Mouse (Mus musculus): Measurements from ENCODE around the gene Erich4. TPM values are rescaled to one million over a fixed set of nuclear protein-coding genes. Genes with fewer than 3 reads are reported as not detected.

Gene Erich4
- total RNA-seq (2021), result not detected

DNA sequence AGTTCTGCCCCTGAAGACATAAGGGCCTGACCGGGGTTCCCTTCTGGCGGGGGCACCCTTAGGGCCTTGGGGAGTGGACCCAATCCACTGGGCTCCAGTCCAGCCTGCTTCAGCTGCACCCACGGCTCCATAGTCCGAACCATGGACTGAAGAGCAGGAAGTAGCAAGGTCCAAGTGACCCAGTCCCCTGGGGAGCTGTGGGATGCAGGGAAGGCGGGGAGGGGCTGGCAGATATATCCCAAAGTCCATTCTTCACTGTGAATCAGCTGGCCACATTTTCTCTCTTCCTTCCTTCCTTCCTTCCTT lies at the start of gene Erich4:
Gene Erich4, minus strand, starts transcription at position 187 of the 306 bp plus-strand sequence.
- intact Hi-C loops (cut with DNase I), result no loop called here
- DNase-seq, result no peak

DNA sequence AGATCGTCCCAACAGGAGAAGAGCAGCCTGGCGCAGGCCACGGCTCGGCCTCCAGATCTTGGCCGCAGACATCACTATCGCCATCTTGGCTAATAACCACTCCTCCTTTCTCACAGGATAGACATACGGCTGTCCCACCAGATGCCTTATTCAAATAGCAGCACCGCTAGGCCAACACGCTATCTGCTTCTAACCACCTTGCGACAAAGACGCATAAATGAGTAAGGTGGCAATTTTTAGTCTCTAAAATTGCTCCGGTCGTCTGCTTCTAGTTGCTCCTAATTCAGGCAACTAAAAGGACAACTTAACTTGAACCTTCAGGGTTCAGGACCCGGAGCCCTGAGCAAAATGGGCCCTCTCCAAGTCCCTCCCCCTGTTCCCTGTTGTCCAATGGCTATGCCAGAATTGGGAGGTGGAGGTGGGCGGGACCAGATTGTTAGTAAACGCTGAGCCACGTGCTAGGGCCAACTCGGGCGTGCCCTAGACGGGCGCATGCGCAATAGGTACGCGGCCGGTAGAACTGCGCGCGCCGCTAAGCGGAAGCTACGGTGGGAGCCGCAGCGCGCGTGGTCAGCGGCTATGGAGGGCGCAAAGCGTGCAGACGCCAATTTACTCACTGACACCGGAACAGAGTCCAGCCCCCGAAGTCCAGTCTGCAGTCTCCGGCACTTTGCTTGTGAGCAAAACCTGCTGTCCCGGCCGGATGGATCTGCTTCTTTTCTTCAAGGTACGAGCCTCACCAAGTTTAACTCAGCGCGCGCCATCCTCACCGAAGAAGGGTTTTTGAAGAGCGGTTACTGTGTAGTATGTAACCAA lies 43.2 kb upstream of the Erich4 start, which contains the start of the genes Bckdha and Exosc5:
Gene Bckdha, minus strand, starts transcription at position 325 of the 816 bp plus-strand sequence.
Gene Exosc5, plus strand, starts transcription at position 508 of the 816 bp plus-strand sequence.
- peak; percentile 100 for DNase-seq
- intact Hi-C loops (cut with DNase I), result loop anchor here (2.0 kb wide), 1 partner anchor 32 kb away; the partner anchor contains the start of gene B3gnt8

DNA sequence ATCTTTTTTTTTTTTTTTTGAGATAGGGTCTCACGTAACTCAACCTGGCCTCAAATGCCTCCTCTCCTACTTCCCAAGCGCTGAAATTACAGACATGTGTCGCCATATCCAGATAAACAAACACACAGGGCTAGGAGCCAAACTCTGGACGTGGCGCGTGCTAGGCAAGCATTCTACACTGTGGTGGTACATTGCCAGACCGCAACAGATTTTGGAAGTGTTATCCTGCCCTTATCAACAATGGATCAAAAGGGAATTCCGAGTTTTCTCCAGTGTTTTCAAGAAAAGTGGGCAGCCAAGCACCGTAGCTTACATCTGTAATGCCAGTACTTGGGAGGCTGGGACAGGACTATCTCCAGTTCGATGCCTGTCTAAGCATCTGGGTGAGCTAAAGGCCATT lies 42.1 kb upstream of the Erich4 start:
- intact Hi-C loops (cut with DNase I), result loop anchor here (2.0 kb wide), 1 partner anchor 31 kb away; the partner anchor contains the start of gene B3gnt8
- no peak for DNase-seq

DNA sequence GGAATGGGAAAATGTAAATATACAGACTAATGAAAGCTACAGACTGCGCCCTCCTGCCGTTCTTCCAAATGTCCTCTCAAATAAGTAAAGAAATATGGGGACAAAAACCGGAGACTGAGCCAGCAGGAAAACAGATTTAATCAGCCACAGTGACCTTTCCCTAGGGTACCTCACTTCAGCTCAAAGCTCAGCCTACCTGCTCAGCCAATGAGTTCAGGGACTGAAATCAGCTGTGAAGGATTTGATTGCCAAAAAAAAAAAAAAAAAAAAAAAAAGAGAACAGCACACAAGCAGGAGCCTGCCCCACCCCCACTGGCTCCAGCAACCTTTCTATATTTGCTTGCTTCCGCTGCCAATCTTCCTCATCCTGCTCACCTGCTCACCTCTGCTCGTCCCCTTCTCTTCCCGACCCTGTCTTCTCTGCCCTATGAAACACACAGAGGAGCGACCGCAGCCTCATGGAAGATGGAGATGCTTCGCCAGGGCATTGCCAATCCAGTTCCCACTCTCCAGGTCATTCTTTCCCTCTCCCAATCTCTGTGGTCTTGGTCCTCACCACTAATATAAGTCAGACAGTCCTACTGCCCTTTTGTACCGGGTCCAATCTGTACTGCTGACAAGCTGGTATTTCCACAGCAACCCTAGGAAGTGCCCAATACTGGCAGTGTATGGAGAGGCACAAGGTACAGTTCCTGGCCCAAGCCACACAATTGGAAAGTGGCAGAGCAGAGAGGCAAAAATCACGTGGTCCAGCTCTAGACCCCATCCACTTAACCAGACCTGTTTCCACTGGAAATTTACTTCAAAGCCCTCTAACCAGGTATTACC lies 40.1 kb upstream of the Erich4 start:
- no peak for DNase-seq
- intact Hi-C loops (cut with DNase I), result no loop called here

GRCm38 (mm10) chr7:25652244-25652759 lies 36.6 kb upstream of the Erich4 start:
- no peak for DNase-seq
- intact Hi-C loops (cut with DNase I), result no loop called here

GRCm38 (mm10) chr7:25651281-25651680 lies 35.6 kb upstream of the Erich4 start:
- DNase-seq, result no peak
- intact Hi-C loops (cut with DNase I), result no loop called here

- no peak for DNase-seq
- intact Hi-C loops (cut with DNase I), result no loop called here
Observed at GRCm38 (mm10) chr7:25649839-25650238, 34.1 kb upstream of the Erich4 start.

DNA sequence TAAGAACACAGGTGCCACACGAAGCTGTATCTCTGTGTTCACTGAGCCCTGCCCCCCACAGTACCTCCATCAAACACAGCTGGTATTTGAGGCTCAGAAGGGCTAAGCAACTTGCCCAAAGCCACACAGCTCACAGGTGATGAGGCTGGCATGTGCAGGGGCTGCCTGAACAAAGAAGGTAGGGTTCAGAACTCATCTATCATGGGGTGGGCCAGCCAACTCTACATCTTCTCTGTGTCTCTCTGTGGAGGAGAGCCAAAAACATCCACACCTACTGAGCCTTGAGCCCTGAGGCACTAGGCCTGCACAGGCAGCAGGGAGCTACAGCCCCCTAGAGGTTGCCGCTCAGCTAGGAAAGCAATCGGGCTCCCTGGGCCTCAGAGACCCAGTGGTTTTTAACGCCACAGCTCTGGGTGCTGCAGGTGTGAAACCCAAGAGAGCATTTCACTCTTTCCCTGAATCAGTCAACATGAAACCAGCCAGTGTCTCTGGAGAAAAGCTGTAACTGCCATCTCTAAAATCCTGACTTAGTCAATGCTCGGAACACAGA lies 32.0 kb upstream of the Erich4 start:
- DNase-seq, result no peak
- intact Hi-C loops (cut with DNase I), result no loop called here

DNA sequence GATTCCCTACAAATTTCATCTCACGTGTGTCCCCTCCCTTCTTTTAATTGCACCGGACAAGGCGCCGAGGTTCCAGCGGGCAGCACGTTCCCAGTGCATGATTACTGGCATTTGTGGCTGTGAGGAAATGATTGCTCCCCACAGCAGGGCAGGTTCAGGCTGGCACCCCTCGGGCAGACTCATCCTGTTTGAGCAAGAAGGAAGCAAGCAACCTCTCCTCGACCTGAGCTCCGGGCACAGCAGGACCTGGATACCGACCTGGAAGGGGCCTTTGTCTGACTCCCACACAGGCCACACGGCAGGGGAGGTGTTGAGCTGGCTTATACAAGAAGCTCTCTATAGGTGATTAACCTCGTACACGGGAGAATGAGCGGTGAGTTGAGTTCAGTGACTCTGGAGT lies 29.4 kb upstream of the Erich4 start:
- intact Hi-C loops (cut with DNase I), result no loop called here
- DNase-seq, result no peak

GRCm38 (mm10) chr7:25644631-25645030 lies 28.9 kb upstream of the Erich4 start:
- no peak for DNase-seq
- intact Hi-C loops (cut with DNase I), result no loop called here

DNA sequence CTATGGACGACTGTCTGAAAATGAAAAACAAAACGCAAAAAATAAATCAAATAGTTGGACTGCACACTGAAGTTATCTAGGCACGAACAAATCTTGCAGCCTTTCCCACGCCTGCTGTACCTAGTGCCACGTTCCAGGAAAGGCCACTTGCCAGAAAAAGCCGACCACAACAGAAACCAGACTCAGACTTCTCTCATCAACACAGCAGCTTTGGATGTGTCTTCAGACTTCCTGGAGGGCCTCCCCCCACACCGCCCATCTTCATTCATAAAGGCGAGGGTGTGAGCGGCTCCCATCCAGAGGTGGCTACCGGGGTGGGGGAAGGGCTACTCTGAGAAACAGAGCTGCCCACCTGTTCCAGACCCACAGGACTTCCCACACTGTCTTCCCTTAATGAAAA lies 28.4 kb upstream of the Erich4 start:
- DNase-seq, result peak in 1 of 2 experiments; percentile 39
- intact Hi-C loops (cut with DNase I), result no loop called here

DNA sequence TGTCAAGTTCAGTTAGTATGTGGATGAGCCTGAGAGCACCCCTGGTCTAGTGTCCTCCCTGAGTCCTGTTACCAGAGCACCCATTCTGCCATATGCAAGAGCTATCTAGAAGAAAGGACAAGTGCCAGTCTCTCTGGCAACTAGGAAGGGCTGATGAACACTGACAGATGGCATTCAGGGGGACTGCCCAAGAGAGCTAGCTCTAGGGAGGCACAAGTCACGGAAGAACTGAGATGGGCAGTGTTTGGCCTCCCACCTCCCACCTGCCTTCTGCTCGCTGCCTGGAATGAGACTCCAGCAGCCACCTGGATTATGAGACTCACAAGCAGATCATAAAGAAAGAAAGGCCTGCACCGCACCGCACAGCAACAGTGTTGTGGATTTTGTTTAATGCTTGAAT lies 24.1 kb upstream of the Erich4 start:
- intact Hi-C loops (cut with DNase I), result no loop called here
- no peak for DNase-seq

- intact Hi-C loops (cut with DNase I), result no loop called here
- no peak for DNase-seq
Observed at GRCm38 (mm10) chr7:25637099-25637498, 21.4 kb upstream of the Erich4 start.

- intact Hi-C loops (cut with DNase I), result no loop called here
- DNase-seq, result no peak
Observed at GRCm38 (mm10) chr7:25636373-25636772, 20.7 kb upstream of the Erich4 start.

- DNase-seq, result no peak
- intact Hi-C loops (cut with DNase I), result no loop called here
Observed at GRCm38 (mm10) chr7:25632679-25633078, 17.0 kb upstream of the Erich4 start.

GRCm38 (mm10) chr7:25628323-25628620 lies 12.6 kb upstream of the Erich4 start:
- no peak for DNase-seq
- intact Hi-C loops (cut with DNase I), result no loop called here

- DNase-seq, result peak; percentile 74 to 76
- intact Hi-C loops (cut with DNase I), result loop anchor here (2.0 kb wide), 1 partner anchor 31 kb away; the partner anchor contains the start of genes Bckdha and Exosc5
Observed at GRCm38 (mm10) chr7:25627431-25628322, 12.0 kb upstream of the Erich4 start.

DNA sequence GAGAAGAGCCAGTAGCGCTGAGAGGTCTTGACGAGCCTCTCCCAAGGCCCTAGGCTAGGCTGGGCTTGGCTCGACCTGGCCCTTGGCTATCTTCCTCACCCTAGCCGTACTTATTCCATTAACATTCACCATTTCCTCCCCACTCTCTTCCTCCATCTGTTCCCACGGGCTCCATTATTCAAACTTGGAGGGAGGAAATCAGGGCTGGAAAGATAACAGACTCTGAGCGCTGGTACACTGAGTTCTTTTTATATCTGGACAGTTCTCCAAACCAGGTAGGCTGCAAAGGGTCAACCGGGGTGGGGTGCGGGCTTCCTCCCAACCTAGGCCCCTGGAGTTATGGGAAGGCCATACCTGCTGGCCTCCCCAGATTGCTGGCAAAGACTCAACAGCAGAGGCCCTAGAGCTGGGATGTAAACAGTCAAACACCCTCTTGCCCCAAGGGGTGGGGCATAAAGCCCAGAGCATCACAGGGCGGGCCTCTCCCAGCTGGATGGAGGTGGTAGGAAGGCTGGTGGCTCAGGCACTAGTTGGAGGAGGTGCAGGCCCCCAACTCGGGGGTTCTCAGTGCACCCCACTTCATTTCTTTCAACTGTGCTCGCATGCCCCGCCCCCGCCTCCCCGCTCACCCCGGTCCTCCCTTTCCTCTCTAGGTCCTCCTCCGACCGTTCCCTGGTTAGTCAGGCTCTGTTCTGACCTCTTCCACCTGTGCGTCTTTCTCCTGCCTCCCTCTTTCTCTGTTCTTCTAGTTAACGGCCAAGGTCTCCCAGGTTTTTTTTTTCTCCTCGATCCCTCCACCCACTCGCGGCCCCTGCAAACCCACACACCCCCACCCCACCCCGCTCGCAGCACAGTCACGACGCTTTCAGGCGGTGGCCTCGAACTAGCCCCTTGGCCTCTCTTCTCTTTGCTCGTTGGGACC lies 11.1 kb upstream of the Erich4 start, which contains the start of gene B3gnt8:
Gene B3gnt8, plus strand, starts transcription at position 146 of the 922 bp plus-strand sequence.
- intact Hi-C loops (cut with DNase I), result loop anchor here (2.0 kb wide), 1 partner anchor 32 kb away; the partner anchor contains the start of genes Bckdha and Exosc5
- peak; percentile 69 to 78 for DNase-seq
